Mouse (Mus musculus) MEL (cell line): ENCODE measurements around the gene Cnbd2. TPM values are rescaled to one million over a fixed set of nuclear protein-coding genes. Genes with fewer than 3 reads are reported as not detected.

Experiments used
- polyA plus RNA-seq, 2 experiments: library from polyadenylated mRNA; stranded (reverse) in 1 of 2; unstranded in 1 of 2; fragments of >175 nt in 1 of 2; fragments of >200 nt in 1 of 2; gene quantifications; 2 replicates each; pipeline versions ENCODE4 v1.2.1 to v1.2.4; 2012; ENCODE audit warnings: low replicate concordance in 2 of 2, low read depth in 1 of 2; ENCODE audit not compliant: insufficient read length in 2 of 2, insufficient read depth in 1 of 2, missing spikeins in 1 of 2
- total RNA-seq: library from RNA; depleted of rRNA; stranded (reverse); fragments of 300-350 nt; gene quantifications from 2 replicates; pipeline ENCODE4 v1.2.3, GENCODE M21; 2012; rRNA removed

Gene Cnbd2
- total and polyA plus RNA-seq, 3 experiments: 1.8 to 4.8 TPM; not detected in 1

Other genes starting within 250 kb of the Cnbd2 start
- gene Spag4, start 247.1 kb upstream of the Cnbd2 start, total RNA-seq: 5.0 and 5.5 TPM in 2 replicates
- gene Spag4, start 247.1 kb upstream of the Cnbd2 start, polyA plus RNA-seq: 10 to 100 TPM in 1 of 2 experiments, not detected in 1; 10.9 TPM
- gene Cpne1, start 200.3 kb upstream of the Cnbd2 start, total RNA-seq: 22.5 and 32.0 TPM in 2 replicates
- gene Cpne1, start 200.3 kb upstream of the Cnbd2 start, polyA plus RNA-seq: 10 to 100 TPM in 1 of 2 experiments, not detected in 1; 52.8 TPM
- gene Rbm12, start 200.3 kb upstream of the Cnbd2 start, total RNA-seq: 13.4 and 15.3 TPM in 2 replicates
- 10 to 100 TPM; 28.8 to 42.5 TPM for gene Rbm12, start 200.3 kb upstream of the Cnbd2 start, polyA plus RNA-seq
- 27.6 and 32.3 TPM in 2 replicates for gene Gm28036, start 185.2 kb upstream of the Cnbd2 start, total RNA-seq
- 10 to 100 TPM in 1 of 2 experiments, not detected in 1; 20.4 TPM for gene Gm28036, start 185.2 kb upstream of the Cnbd2 start, polyA plus RNA-seq
- gene Romo1, start 168.3 kb upstream of the Cnbd2 start, total RNA-seq: 392 and 402 TPM in 2 replicates
- gene Romo1, start 168.3 kb upstream of the Cnbd2 start, polyA plus RNA-seq: 100 to 1,000 TPM in 1 of 2 experiments, not detected in 1; 554 TPM
- gene Nfs1, start 168.1 kb upstream of the Cnbd2 start, total RNA-seq: 79.6 and 83.9 TPM in 2 replicates
- 10 to 100 TPM in 1 of 2 experiments, not detected in 1; 64.5 TPM for gene Nfs1, start 168.1 kb upstream of the Cnbd2 start, polyA plus RNA-seq
- 212 and 228 TPM in 2 replicates for gene Rbm39, start 132.1 kb upstream of the Cnbd2 start, total RNA-seq
- 1,000 to 10,000 TPM in 1 of 2 experiments, 100 to 1,000 TPM in 1; 248 to 1,530 TPM for gene Rbm39, start 132.1 kb upstream of the Cnbd2 start, polyA plus RNA-seq
- 11.7 and 13.2 TPM in 2 replicates for gene Phf20, start 115.8 kb upstream of the Cnbd2 start, total RNA-seq
- gene Phf20, start 115.8 kb upstream of the Cnbd2 start, polyA plus RNA-seq: 10 to 100 TPM in 1 of 2 experiments, not detected in 1; 16.9 TPM
- gene Scand1, start 405 bp downstream of the Cnbd2 start, total RNA-seq: 37.4 and 49.6 TPM in 2 replicates
- gene Scand1, start 405 bp downstream of the Cnbd2 start, polyA plus RNA-seq: 10 to 100 TPM in 1 of 2 experiments, not detected in 1; 75.6 TPM
- 1.5 and 2.9 TPM in 2 replicates for gene Epb41l1, start 108.6 kb downstream of the Cnbd2 start, total RNA-seq
- 1 to 10 TPM in 1 of 2 experiments, not detected in 1; 7.3 TPM for gene Epb41l1, start 108.6 kb downstream of the Cnbd2 start, polyA plus RNA-seq
- 24.2 and 28.2 TPM in 2 replicates for gene Aar2, start 235.3 kb downstream of the Cnbd2 start, total RNA-seq
- gene Aar2, start 235.3 kb downstream of the Cnbd2 start, polyA plus RNA-seq: 10 to 100 TPM in 1 of 2 experiments, not detected in 1; 34.1 TPM